Mouse (Mus musculus): Measurements from ENCODE around the gene Zdhhc19.

DNA sequence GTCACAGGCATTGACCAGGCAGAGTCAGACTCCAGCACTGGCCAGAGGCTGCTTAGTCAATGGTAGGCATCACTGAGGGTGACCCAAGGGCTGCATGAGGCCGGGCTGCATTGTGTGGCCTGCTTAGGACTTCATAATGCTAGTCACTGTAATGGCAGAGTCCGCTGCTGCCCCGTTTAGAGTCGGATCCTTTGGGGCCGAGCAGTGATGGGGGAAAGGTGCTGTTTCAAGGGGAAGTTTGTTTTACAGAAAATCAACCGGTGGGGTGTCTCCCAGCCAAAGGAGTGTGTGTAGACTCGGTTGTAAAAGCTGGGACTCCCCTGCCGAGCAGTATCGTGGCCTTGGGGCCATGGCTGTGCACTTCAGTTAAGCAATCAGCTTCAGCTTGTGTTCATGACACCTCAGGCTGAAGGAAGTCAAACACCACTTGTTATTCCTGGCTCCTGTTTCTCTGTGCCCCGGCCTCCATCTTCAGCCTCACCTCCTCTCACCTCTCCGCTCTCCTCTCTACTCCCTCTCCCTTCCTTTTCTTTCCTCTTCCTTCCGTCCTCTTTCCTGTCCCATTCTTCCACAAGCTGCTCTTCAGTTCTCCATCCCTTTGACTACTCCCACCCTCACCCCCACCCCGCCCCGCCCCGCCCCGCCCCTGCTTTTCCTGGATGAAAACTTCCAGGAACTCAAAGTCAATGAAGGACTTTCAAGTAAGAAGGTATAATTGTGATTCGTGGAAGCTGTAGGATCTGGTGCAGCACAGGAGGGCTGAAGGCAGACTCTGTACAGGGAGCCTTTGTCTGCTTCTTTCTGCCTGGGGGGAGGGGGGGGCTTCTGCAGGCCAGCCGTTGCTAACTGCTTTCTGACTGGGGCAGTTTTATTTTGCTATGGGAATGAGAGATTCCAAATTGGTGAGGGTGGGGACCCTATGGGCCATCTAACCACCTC lies 14.6 kb downstream of the Zdhhc19 start:
- TF ChIP-seq GATA1 (IDR thresholded peaks at IDR 0.05; ENCODE audit: borderline replicate concordance, low read length): no peak
- TF ChIP-seq FLI1 (IDR thresholded peaks at IDR 0.05; ENCODE audit: low read length): no peak

Measured in megakaryocyte, embryonic 14.5 days (primary cell).